In genomic region chr15:79961366-79961921, GRCm38 (mm10) we compare ENCODE assay signal across 11 mouse cellular contexts. TPM values are rescaled to one million over a fixed set of nuclear protein-coding genes. Genes with fewer than 3 reads are reported as not detected.
DNase-seq lines count a peak whose midpoint lies in the region; ATAC-seq and TF ChIP-seq lines count a peak whose summit lies in the region.
"Had no signal": no experiment of that assay in that cellular context is flagged by ENCODE, and none has a peak within 500 bp of the region (broad histone marks: within the 10 kb centered on the region; RNA-seq: fewer than 3 reads in every experiment).

No protein-coding gene starts in this region.

- 60% methylated on average over 9 of the region's 9 CpGs for WGBS in heart, embryonic 11.5 days (ENCODE audit: insufficient replicate concordance)
- 61% methylated on average over 9 of the region's 9 CpGs for WGBS in lung, postnatal 0 days
- WGBS in embryonic facial prominence, embryonic 10.5 days, result 58% methylated on average over 9 of the region's 9 CpGs
- WGBS in limb, embryonic 15.5 days, result 66% methylated on average over 9 of the region's 9 CpGs

- DNase-seq in heart, adult 8-10 months (ENCODE audit: low spot score), result peak; percentile 32
- no peak for DNase-seq in lung, postnatal 0 days (ENCODE audit: low spot score)
- DNase-seq in lung, postnatal 25 days (ENCODE audit: low spot score), result no peak
- peak; percentile 45 for DNase-seq in embryonic facial prominence, embryonic 10.5 days (ENCODE audit: low spot score)
- no peak for DNase-seq in right cerebral cortex, postnatal 25 days
- DNase-seq in urinary bladder, postnatal 36 days (ENCODE audit: low spot score in 2 of 2), result no peak
- DNase-seq: thymus, postnatal 36 days had no signal

- no peak for TF ChIP-seq EP300 in lung, postnatal 0 days (IDR thresholded peaks at IDR 0.05)

- no peaks in the 10 kb centered on the region for H3K27me3 ChIP-seq in heart, embryonic 11.5 days (ENCODE audit: control insufficient read depth, insufficient read depth, low read length)
- no peaks in the 10 kb centered on the region for H3K27me3 ChIP-seq in lung, postnatal 0 days (replicated peaks; ENCODE audit: insufficient read depth, low read length)
- no peaks in the 10 kb centered on the region for H3K27me3 ChIP-seq in embryonic facial prominence, embryonic 10.5 days (replicated peaks; ENCODE audit: low read depth, poor library complexity, severe bottlenecking)
- H3K27me3 ChIP-seq in limb, embryonic 15.5 days, result no peaks in the 10 kb centered on the region
- H3K27me3 ChIP-seq: embryonic facial prominence, embryonic 13.5 days had no signal

- H3K4me1 ChIP-seq in heart, embryonic 11.5 days (ENCODE audit: control insufficient read depth, insufficient read depth, low read length), result peaks cover 2% of the 10 kb centered on the region; the same call in 1 of the 2 replicates
- H3K4me1 ChIP-seq in lung, postnatal 0 days (ENCODE audit: insufficient read depth, low read depth, low read length), result no peaks in the 10 kb centered on the region
- peaks cover 20% of the 10 kb centered on the region for H3K4me1 ChIP-seq in embryonic facial prominence, embryonic 10.5 days
- H3K4me1 ChIP-seq in limb, embryonic 15.5 days, result peaks cover 4% of the 10 kb centered on the region; the same call in 1 of the 2 replicates

- H3K4me2 ChIP-seq in heart, embryonic 11.5 days, result no peak overlapping the region
- H3K4me2 ChIP-seq in lung, postnatal 0 days (replicated peaks; ENCODE audit: low read depth, low read length), result no peak overlapping the region
- no peak overlapping the region for H3K4me2 ChIP-seq in limb, embryonic 15.5 days
- H3K4me2 ChIP-seq: embryonic facial prominence, embryonic 13.5 days had no signal

- no peak overlapping the region for H3K4me3 ChIP-seq in heart, embryonic 11.5 days (ENCODE audit: low read depth, low read length)
- H3K4me3 ChIP-seq in lung, postnatal 0 days (ENCODE audit: low read depth, low read length), result no peak overlapping the region
- H3K4me3 ChIP-seq in embryonic facial prominence, embryonic 10.5 days, result no peak overlapping the region
- H3K4me3 ChIP-seq in limb, embryonic 15.5 days, result no peak overlapping the region
- H3K4me3 ChIP-seq: embryonic facial prominence, embryonic 13.5 days; megakaryocyte, embryonic 14.5 days had no signal

- H3K27ac ChIP-seq in heart, embryonic 11.5 days (ENCODE audit: low read depth, low read length), result no peak overlapping the region
- no peak overlapping the region for H3K27ac ChIP-seq in lung, postnatal 0 days (ENCODE audit: low read length)
- peak overlapping the region; percentile 16; the same call in 1 of the 2 replicates for H3K27ac ChIP-seq in embryonic facial prominence, embryonic 10.5 days (replicated peaks)
- no peak overlapping the region for H3K27ac ChIP-seq in limb, embryonic 15.5 days
- H3K27ac ChIP-seq: embryonic facial prominence, embryonic 13.5 days had no signal

- no peaks in the 10 kb centered on the region for H3K9me3 ChIP-seq in heart, embryonic 11.5 days (replicated peaks; ENCODE audit: control insufficient read depth, low read length)
- H3K9me3 ChIP-seq in lung, postnatal 0 days (ENCODE audit: low read length), result no peaks in the 10 kb centered on the region
- H3K9me3 ChIP-seq in embryonic facial prominence, embryonic 10.5 days, result no peaks in the 10 kb centered on the region
- no peaks in the 10 kb centered on the region for H3K9me3 ChIP-seq in limb, embryonic 15.5 days
- H3K9me3 ChIP-seq: embryonic facial prominence, embryonic 13.5 days; megakaryocyte, embryonic 14.5 days had no signal

- TF ChIP-seq CTCF in lung, postnatal 0 days (IDR thresholded peaks at IDR 0.05), result peak; percentile 43

- H3K36me3 ChIP-seq in heart, embryonic 11.5 days (ENCODE audit: control insufficient read depth, insufficient read depth, low read length), result no peaks in the 10 kb centered on the region
- H3K36me3 ChIP-seq in lung, postnatal 0 days (ENCODE audit: insufficient read depth, low read length), result no peaks in the 10 kb centered on the region
- no peaks in the 10 kb centered on the region for H3K36me3 ChIP-seq in embryonic facial prominence, embryonic 10.5 days (replicated peaks)
- H3K36me3 ChIP-seq in limb, embryonic 15.5 days, result no peaks in the 10 kb centered on the region
- H3K36me3 ChIP-seq: embryonic facial prominence, embryonic 13.5 days had no signal

- no peak overlapping the region for H3K9ac ChIP-seq in heart, embryonic 11.5 days (ENCODE audit: low read depth, low read length)
- H3K9ac ChIP-seq in lung, postnatal 0 days (replicated peaks; ENCODE audit: low read depth), result no peak overlapping the region
- no peak overlapping the region for H3K9ac ChIP-seq in limb, embryonic 15.5 days
- H3K9ac ChIP-seq: embryonic facial prominence, embryonic 13.5 days had no signal

- no peak for ATAC-seq in heart, embryonic 11.5 days (replicated peaks; ENCODE audit: insufficient number of reproducible peaks, low FRiP score, low TSS enrichment)
- no peak for ATAC-seq in lung, postnatal 0 days
- ATAC-seq in limb, embryonic 15.5 days (ENCODE audit: insufficient number of reproducible peaks, low FRiP score, low TSS enrichment, low read depth), result 0 out of 2 replicates have a peak, but pooled peaks have one; percentile 28

RNA-seq across cellular contexts. Expression of gene Cbx7, which starts 9.5 kb away (rescaled TPM):
- 10 to 100 TPM; 18.7 to 28.2 (median 21.1) TPM for total RNA-seq in heart, adult 8-10 months (2022)
- 0.72 and 1.1 TPM in 2 replicates for polyA plus RNA-seq in heart, embryonic 11.5 days (2014; fragmentation: Nextera tagmentation; extraction: Ambion mirVana)
- polyA plus RNA-seq in lung, postnatal 0 days (2015; fragmentation: Nextera tagmentation; extraction: Ambion mirVana), result 4.1 and 4.5 TPM in 2 replicates
- polyA plus RNA-seq in embryonic facial prominence, embryonic 10.5 days (2016; fragmentation: Nextera tagmentation; extraction: Ambion mirVana), result 2.1 and 2.4 TPM in 2 replicates
- polyA plus RNA-seq in limb, embryonic 15.5 days (2015; fragmentation: Nextera tagmentation; extraction: Ambion mirVana), result 2.4 and 2.8 TPM in 2 replicates

RNA-seq across cellular contexts. Expression of gene Pdgfb, which starts 53.3 kb away (rescaled TPM):
- 10 to 100 TPM; 20.2 to 34.2 (median 28.5) TPM for total RNA-seq in heart, adult 8-10 months (2022)
- 1.3 and 2.0 TPM in 2 replicates for polyA plus RNA-seq in heart, embryonic 11.5 days (2014; fragmentation: Nextera tagmentation; extraction: Ambion mirVana)
- polyA plus RNA-seq in lung, postnatal 0 days (2015; fragmentation: Nextera tagmentation; extraction: Ambion mirVana), result 10.5 and 14.2 TPM in 2 replicates
- 1.4 and 1.6 TPM in 2 replicates for polyA plus RNA-seq in embryonic facial prominence, embryonic 10.5 days (2016; fragmentation: Nextera tagmentation; extraction: Ambion mirVana)
- polyA plus RNA-seq in limb, embryonic 15.5 days (2015; fragmentation: Nextera tagmentation; extraction: Ambion mirVana), result 3.1 TPM in 2 replicates

Comparison
In these comparisons a context has a peak if more than half of its experiments do, and no peak if none do; other contexts are left out.
1. DNase-seq: peak in heart, adult 8-10 months (single experiment) and embryonic facial prominence, embryonic 10.5 days (single experiment); none in lung, postnatal 0 days (single experiment), lung, postnatal 25 days (single experiment), right cerebral cortex, postnatal 25 days (single experiment) and urinary bladder, postnatal 36 days (0 of 2).